Mouse (Mus musculus) NIH3T3 (cell line): ENCODE measurements around the gene Riok2.
A peak's percentile ranks its signal among the peaks of the same experiment; 100 is the strongest.
"Not testable (repeated sequence)": the region's sequence is repeated elsewhere in the genome, so short reads cannot be mapped to it uniquely, and the experiment has no call there.

Source experiments
- DNase-seq: peaks from one replicate; pipeline ENCODE4 v3.0.0-alpha.2; 2012; ENCODE audit warnings: low read depth

Riok2 gene

GRCm38 (mm10) chr17:17373918-17374910 is at the start of gene Riok2:
TSS of gene Riok2 (plus strand) at chr17:17374309.
- DNase-seq = peak; percentile 100

- not testable (repeated sequence) for DNase-seq
Observed at GRCm38 (mm10) chr17:17326022-17326421, 48.1 kb upstream of the Riok2 start.

- DNase-seq = no peak
Observed at GRCm38 (mm10) chr17:17326636-17327035, 47.5 kb upstream of the Riok2 start.

- DNase-seq = not testable (repeated sequence)
Observed at GRCm38 (mm10) chr17:17345374-17346183, 28.5 kb upstream of the Riok2 start.

GRCm38 (mm10) chr17:17346281-17346680 is 27.8 kb upstream of the Riok2 start:
- DNase-seq = not testable (repeated sequence)

GRCm38 (mm10) chr17:17373550-17373917 is 575 bp upstream of the Riok2 start:
- DNase-seq = no peak

- peak; percentile 30 for DNase-seq
Observed at GRCm38 (mm10) chr17:17375581-17375980, 1.5 kb downstream of the Riok2 start.

- no peak for DNase-seq
Observed at GRCm38 (mm10) chr17:17383703-17384102, 9.6 kb downstream of the Riok2 start.

GRCm38 (mm10) chr17:17384502-17384901 is 10.4 kb downstream of the Riok2 start:
- DNase-seq = no peak

GRCm38 (mm10) chr17:17386117-17386516 is 12.0 kb downstream of the Riok2 start:
- DNase-seq = peak; percentile 42

- no peak for DNase-seq
Observed at GRCm38 (mm10) chr17:17391823-17392222, 17.7 kb downstream of the Riok2 start.

- peak; percentile 70 for DNase-seq
Observed at GRCm38 (mm10) chr17:17392863-17393262, 18.8 kb downstream of the Riok2 start.

GRCm38 (mm10) chr17:17393300-17393699 is 19.2 kb downstream of the Riok2 start:
- DNase-seq = no peak

- DNase-seq = peak; percentile 90
Observed at GRCm38 (mm10) chr17:17394336-17394735, 20.2 kb downstream of the Riok2 start.

- no peak for DNase-seq
Observed at GRCm38 (mm10) chr17:17396869-17397268, 22.8 kb downstream of the Riok2 start.

- DNase-seq = no peak
Observed at GRCm38 (mm10) chr17:17398664-17399063, 24.6 kb downstream of the Riok2 start.

GRCm38 (mm10) chr17:17402222-17403004 is 28.3 kb downstream of the Riok2 start, which contains the start of gene Lix1:
TSS of gene Lix1 (plus strand) at chr17:17402672.
- DNase-seq = peak; percentile 69

- no peak for DNase-seq
Observed at GRCm38 (mm10) chr17:17403038-17403437, 28.9 kb downstream of the Riok2 start.

- DNase-seq = no peak
Observed at GRCm38 (mm10) chr17:17403578-17404112, 29.5 kb downstream of the Riok2 start.

GRCm38 (mm10) chr17:17404811-17405544 is 30.9 kb downstream of the Riok2 start:
- DNase-seq = no peak

GRCm38 (mm10) chr17:17405606-17406005 is 31.5 kb downstream of the Riok2 start:
- DNase-seq = peak; percentile 28
